Mouse (Mus musculus): Measurements from ENCODE around the gene Khdrbs2.
A peak's percentile ranks its signal among the peaks of the same experiment; 100 is the strongest.

Khdrbs2 gene

DNA sequence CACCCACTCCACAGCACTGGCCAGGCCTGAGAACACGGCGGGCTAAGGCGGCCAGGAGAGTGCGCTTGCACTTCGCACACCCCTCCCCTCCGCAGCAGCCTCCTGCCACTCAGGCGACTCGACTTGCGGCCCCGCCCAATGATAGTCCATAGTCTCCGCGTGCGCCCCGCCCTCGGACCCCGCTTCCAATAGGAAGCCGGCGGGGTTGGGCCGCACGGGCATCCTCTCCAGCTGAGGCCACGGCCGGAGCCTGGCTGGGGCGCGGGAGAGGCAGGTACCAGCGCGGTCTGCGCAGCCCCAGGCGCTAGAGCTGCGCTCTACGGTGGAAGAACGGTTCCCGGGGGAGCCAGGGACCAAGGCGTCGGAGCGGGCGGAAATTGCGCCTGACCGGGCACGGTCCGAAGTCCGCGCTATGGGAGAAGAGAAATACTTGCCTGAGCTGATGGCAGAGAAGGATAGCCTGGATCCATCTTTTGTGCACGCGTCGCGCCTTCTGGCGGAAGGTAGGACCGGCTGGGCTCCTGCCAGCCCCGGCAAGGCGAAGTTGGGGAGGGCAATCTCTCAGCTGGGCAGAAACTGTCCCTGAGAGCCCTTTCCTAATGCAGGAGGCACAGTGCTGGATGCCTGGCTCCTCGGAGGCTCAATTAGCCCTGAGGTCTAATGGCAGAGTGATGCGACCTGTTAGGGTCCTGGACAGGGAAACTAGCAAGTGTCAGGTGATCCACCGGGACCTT is at the start of gene Khdrbs2:
Gene Khdrbs2, plus strand, starts transcription at position 209 of the 734 bp plus-strand sequence.
- DNase-seq (ENCODE audit: low spot score), result no peak

DNA sequence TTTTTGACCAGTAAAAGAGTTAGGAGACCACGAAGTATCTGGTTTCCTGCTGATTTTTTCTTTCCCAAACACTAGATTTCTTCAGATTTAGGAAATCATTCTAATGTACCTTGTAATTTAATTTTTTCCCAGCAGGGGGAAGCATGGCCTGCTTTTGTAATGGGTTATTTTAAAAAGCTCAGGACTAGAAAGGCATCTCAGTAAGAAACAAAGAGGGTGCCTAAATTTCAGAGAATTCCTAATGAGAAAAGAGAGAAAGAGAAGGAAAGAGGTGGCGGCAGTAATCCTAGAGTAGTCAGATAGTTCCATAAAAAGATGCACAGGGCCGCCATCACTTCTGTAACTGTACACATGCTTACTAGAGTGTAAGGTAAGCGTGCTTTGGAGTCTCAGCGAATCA is 2.1 kb downstream of the Khdrbs2 start:
- DNase-seq (ENCODE audit: low spot score), result peak; percentile 9

DNA sequence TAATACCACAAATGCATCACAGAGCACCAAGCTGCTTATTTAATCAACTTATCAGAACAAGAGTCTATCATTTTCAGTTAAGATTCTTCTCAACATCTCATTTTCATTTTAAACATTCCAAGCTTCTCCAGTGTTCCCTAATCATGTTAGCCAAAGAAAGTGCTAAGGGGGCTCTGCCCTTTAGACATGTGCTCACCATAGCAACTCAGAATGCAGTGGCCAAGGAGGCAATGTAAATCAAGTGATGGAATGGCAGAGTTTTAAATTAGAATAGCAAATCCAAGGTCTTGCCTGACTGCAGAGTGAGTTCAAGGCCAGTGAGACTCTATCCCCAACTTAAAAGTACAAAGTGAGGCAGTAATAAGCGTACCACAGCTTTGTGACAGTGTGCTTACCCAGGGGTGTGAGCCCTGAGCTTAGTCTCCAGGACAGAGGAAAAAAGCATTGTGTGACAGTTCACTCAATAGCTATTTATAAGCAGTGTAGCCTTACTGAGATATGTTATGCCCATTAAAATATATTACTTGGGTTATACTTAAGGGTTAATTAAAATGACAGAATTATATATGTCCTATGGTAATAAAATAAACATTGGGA is 27.2 kb downstream of the Khdrbs2 start:
- DNase-seq (ENCODE audit: low spot score), result no peak

DNA sequence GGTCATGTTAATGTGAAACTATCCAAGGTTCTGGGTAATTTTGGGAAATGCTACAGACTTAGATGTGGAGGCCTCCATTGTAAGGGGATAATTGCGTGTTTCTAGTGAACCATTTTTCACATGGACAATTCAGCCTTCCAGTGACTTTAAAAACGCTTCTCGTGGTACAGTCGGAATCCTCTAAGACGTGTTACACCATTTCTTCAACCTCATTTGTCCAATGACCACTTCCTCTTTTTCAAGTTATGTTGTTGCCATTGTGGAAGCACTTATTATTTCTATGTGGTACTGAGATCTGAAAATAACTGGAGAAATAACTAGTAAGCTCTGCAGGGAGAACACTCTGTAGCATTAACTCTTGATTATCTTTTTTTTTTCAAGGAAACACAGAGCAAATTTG is 75.9 kb downstream of the Khdrbs2 start:
- no peak for DNase-seq (ENCODE audit: low spot score)

DNA sequence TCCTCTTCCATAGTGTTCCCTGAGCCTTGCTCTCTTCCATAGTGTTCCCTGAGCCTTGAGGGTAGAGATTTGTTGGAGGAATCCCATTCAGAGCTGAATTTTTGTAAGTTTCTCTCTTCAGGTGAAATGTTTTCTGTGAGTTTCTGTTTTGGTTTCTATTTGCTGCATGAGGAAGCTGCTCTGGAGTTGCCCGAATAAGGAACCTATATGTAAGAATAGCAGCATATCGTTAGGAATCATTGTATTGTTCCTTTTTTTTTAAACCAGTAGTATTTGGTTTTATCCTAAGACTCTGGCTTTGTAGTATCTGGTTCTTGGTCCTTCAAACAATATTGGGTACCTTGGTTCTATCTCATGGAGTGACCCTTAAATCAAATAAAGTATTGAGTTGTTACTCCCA is 77.1 kb downstream of the Khdrbs2 start:
- no peak for DNase-seq (ENCODE audit: low spot score)

DNA sequence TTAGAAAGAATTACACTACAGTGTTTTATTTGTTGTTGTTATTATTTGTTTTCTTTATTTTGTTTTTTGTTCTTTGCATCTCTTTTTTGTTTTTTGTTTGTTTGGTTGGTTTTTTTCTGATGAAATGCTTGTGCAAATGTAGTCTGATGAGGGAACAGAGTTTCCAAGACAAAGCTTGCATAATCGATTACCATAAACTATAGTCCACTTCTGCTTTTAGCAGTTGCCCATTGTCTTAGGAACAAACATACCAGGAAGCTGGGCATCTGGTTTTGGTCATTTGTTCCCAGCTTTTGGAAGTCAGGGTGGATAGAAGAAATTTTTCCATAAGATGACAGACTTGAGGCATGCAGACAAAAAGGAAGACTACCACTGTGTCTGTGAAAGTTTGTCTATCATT is 77.8 kb downstream of the Khdrbs2 start:
- no peak for DNase-seq (ENCODE audit: low spot score)

DNA sequence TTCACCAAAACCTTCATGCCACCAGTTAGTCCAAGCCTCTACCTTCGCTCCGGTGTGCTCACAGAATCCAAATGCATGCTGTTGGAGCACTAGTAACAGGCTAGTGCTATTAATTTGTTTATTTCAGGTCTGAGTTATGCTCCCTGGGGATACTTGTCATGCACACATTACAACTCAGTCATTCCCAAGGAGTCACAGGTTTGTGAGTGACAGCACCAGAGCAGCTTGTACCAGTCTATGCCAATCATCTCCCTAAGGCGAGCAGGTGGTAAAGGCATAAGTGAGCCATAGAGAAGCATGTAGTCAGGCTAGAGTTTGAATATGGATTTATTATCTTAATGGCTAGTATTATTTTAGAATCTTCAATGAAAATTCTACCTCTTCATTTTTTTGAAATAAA is 86.4 kb downstream of the Khdrbs2 start:
- no peak for DNase-seq (ENCODE audit: low spot score)

DNA sequence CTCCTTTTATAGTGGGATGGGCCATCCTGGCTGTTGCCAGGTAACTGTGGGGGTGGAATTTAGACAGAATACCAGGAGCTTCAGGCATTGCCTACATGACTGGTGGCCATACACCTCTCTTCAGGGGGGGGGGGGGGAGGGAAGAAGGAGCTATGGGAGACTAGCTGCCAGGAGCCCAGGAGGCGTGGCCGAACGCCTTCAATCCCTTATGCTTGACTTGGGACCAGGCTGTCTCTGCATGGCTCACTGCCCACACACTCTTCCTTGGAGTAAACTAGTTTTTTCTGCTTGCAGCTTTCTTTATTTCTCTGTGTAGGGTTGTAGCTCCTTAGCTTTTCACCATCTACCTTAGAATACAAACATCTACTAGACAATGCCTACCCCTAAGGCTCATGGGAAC is 98.0 kb downstream of the Khdrbs2 start:
- no peak for DNase-seq (ENCODE audit: low spot score)

DNA sequence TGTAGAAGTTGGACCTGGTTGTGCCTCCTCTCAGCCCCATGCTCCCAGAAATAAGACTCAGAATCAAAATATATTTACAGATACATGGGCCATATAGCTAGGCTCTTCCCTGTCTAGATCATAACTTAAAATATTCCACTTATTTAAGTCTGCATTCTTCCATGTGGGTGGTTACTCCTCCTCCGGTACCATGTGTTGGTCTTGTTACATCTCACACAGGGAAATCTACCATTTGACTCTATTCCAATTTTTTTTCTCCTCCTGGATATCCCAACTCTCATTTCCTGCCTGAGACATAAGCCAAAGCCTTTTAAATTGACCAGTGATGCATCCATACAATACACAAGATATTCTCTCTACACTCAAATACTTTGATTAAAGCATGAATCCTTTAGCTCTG is 122.2 kb downstream of the Khdrbs2 start:
- DNase-seq (ENCODE audit: low spot score), result no peak

DNA sequence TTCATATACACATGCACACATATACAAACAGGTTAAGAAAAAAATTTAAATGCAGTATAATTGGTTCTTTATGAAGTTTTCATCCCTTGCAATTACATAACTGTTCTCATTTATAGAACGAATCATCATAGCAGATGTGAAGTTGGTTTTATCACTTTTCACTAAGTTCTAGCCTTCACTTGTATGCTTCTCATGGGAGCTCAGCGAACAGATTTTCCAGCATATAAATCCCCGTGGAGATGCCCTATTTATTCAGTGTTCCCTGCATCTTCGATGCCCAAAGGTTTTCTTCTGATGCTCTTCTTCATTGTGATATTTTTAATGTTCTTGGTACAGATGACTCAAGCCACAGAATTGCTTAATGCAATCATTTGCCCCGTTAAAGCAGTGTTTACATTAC is 128.9 kb downstream of the Khdrbs2 start:
- DNase-seq (ENCODE audit: low spot score), result no peak

DNA sequence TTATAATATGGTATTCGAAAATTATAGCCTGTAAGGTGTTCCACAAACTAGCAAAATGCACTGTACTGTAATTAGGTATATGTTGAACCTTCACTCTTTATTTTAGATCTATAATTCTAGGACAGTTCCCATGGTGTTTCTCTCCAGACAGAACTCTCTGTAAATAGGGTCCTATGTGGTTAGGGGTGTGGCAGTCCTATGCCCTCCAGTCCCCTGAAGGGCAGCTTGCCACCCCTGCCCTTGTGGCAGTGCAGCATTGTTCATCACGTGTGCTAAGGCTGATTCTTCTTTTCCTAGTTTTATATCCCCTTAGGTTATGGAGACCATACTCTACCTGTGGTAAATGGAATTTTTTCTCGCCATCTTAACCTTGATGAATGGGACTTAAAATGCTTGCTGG is 136.6 kb downstream of the Khdrbs2 start:
- DNase-seq (ENCODE audit: low spot score), result no peak

DNA sequence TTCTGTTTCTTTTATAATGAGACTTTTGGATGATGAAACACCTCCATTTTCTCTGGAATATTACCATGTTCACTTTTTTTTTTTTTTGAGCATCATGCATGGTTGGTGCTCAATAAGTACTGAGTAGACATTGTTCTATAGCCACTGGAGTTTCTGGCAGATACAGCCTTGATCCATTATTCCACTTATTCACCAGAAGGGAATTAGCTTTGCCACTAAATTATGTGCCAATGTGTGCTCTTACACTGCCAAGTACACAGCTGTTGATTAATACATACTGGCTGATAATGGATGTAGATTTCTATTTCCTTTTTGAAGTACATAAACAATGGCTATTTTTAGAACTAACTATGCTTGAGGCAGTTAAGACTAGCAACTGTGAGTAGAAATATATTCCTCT is 137.1 kb downstream of the Khdrbs2 start:
- no peak for DNase-seq (ENCODE audit: low spot score)

DNA sequence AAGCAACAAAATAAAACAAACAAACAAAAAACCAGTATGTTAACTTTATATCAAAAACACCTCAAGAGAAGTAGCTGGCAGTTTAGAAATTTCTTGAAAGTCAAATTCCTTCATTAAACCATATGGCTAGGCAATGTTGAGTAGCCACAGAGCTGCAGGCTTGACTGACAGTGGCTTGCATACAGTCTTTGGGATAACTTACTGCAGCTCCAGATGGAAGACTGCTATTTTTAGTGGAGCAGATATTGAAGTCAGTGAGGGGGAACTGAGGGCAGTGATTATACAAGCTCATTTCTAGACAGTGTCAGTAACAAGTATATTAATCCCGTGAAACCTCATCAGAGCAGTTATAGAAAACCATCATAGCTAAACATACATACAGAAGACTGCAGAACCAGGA is 166.6 kb downstream of the Khdrbs2 start:
- DNase-seq (ENCODE audit: low spot score), result no peak

DNA sequence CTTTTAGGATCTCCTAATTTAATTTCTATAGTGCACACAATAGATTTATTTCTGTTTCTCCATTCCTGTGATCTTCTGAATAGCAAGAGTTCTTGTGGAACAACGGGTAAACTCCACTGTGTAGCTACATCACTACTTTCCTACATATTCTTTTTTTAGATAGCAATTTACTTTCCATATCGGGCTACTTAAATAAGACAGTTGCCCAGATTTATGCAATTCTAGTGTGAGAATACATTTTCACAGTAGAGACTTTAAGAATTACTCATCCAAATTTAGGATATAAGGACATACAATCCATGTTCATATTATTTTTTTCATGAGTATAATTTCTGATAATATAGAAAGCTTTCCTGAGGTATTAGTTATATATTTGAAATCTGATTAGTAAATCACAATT is 175.0 kb downstream of the Khdrbs2 start:
- no peak for DNase-seq (ENCODE audit: low spot score)

DNA sequence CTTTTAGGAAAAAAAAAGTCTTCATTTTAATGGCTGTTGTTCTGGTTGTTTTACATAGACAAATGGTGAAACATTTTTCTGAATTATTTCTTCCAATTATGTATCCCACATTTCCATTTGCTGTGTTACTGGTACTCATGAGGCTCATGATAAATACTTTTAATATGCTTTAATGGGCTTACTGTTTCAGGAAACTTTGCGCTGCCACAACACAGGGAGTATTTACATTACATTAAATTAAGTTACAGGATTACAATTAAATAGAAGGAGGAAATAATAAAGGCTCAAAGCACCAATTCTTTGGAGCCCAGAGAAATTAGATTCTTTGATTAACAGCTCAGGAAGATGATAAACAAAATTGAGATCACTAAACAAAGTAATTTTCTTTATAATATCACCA is 179.6 kb downstream of the Khdrbs2 start:
- no peak for DNase-seq (ENCODE audit: low spot score)

DNA sequence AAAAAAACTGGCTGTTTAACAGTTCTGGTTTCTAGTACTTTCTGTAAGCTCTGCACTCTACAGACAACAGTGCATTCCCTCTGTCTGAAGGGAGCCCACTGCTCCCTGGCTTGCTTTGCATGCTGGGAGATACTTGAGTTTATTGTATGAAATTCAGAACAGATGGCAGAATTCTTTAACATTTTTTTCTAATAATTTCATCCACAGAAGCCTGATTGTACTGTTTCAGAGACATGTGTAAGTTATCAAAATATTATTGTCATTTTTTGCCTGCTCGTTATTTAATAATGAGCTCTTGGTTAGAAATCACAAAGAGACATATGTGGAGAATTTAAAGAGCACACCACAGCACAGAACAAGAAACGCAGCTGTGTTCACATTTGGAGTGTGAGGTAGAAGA is 191.0 kb downstream of the Khdrbs2 start:
- no peak for DNase-seq (ENCODE audit: low spot score)

DNA sequence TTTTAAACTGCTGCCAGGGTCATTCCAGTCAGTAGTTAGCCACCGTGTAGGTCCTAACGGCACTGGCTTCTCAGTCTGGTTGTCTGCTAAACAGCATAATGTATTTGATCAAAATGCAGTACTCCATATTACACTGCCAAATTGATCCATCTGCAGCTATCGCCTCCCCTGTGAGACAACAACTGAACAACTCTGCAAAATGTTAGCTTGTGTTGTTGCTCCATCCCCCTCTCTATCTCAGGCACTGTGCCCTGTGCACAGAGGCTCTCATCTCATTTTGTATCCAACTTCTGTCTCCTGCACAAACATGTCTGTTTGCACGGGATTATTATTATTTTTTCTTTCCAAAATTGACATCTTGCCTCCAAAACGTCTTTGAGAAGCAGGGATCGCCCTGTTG is 225.0 kb downstream of the Khdrbs2 start:
- no peak for DNase-seq (ENCODE audit: low spot score)

DNA sequence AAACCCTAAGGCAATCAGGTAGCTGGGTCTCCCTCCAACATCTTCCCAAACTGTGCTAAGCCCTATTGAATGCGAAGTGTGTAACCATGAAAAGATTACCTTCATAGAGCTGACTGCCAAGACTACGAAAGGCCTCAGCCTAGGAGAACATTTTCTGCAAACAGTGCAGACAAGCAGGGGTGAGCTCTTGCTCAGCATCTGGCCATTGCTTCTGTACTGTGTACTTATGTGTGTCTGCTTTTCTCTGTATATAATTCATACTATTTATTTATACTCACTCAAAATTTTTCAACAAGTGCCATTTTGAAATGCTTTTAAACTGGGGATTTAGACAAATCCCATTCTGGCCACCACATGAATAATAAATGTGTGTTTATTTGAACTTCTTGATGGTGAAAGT is 235.1 kb downstream of the Khdrbs2 start:
- DNase-seq (ENCODE audit: low spot score), result no peak

DNA sequence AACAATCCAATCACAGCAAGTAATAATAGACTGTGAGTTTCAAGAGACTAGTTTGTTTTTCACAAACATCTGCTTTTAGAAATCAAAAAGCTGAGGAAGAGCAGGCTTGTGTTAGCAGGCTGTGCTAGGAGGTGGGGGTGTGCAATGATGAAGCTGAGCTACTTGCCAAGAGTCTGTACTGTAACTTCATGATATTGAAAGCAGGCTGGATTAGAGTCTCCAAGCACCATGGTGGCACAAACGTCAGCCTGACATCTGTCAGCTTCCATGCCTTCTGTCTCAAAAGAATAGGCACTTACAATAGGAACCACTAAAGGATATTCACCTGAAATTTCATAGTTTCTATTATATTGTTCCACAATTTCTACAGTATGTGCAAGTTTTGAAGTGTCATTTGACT is 255.9 kb downstream of the Khdrbs2 start:
- DNase-seq (ENCODE audit: low spot score), result no peak

DNA sequence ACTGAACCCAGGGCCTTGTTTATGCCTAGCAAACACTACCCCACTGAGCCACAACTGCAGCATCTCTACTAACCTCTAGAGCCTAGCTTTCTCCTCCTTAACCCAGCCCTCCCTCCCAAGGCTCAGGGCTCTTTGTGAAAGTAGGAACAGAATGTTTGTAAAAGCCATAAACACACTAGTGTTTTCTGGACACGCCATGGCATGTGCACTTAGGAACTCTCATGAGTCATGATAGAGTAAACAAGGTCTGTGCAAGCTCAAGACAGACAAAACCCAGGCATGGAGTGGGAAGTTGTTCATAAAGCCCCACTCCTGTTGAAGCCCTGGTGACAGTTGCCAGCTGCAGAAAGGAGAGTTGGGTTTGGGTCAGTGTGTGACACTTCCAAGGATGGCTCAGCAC is 257.0 kb downstream of the Khdrbs2 start:
- DNase-seq (ENCODE audit: low spot score), result no peak

DNA sequence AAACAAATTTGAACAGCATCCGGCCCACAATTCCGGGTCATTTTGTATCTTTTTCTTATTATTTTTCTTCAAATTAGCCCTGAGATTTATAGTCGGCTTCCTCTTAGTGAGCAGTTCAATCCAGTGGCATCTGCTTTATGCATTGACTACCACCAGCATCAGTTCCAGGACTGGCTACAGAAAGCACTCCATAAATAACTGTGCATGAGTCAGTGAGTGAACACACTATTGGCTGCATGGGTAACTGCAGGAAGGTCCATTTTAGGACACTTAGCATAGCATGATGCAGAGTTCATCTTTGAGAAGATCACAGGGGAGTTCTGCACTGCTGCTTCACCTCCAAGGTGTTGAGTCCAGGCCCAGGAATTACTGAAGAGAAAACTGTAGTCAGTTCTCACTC is 258.0 kb downstream of the Khdrbs2 start:
- DNase-seq (ENCODE audit: low spot score), result no peak

DNA sequence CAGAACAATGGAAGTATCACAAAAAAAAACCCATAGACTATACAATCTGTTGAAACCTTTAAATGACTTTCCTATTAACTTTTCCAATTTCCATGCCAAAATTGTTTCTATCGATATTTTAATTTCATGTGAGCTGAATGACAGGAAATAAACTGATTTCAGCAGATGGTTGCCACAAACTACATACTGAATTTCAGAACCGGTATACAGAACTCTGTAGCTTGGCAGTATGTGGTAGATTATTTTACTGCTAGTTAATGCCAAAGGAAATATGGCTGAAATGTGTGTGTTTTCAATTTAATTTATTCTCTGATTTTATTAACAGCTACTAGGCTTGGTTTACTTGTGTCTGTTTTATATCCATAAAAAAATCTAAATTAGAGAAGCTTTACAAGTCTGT is 260.6 kb downstream of the Khdrbs2 start:
- no peak for DNase-seq (ENCODE audit: low spot score)

DNA sequence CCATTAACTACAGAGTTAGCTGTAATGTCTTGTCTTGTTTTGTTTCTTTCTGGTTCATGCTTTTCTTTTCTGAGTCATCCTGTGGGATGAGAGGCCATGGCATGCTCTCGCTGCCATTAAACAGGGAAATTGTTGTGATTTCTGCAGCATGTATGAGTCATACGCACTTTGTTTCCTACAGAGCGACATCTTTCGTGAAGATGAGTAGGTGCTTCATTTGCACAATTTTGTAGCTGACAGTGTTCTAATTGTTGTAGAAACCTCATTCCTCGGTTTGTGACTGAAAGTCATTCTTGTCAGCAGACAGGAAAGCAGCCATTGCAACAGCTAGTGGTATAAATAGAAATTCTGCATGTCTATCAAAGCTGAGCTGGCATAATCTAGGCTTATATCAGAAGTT is 271.4 kb downstream of the Khdrbs2 start:
- DNase-seq (ENCODE audit: low spot score), result no peak

DNA sequence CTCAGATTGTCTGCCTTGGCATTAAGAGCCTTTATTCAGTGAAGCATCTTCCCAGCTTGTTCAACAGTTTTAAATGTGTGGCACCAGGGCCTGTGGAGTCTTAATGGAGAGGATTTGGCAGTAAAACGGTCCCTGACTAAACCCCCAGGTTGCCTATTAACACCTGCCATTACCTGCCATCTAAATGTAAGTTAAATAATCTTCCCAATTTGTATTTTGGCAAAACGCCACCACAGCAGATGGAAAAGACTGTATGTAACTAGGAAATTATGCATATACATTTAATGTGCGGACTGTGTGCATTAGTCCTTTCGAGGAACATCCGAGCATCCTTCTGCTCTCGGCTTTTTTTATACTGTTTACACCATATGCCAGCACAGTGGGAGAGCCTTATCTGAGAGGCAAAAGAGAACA is 290.6 kb downstream of the Khdrbs2 start:
- DNase-seq (ENCODE audit: low spot score), result no peak

Measured in adipocyte (in vitro differentiated cells).